Mouse (Mus musculus) gastrocnemius, adult 8-10 months (tissue): ENCODE measurements around the gene Stx5a. TPM values are rescaled to one million over a fixed set of nuclear protein-coding genes. Genes with fewer than 3 reads are reported as not detected.

Experiments
- DNase-seq, 2 experiments: peaks; one replicate each; pipeline ENCODE4 v3.0.0; 2022; ENCODE audit warnings: low spot score in 2 of 2
- total RNA-seq, 4 experiments: library from RNA; stranded (reverse); gene quantifications; 2 replicates each; pipeline ENCODE4 v1.2.4; 2022

Stx5a gene
- total RNA-seq, 4 experiments from 2014 or later, result 12.3 to 19.8 (median 14.9) TPM

- no peak for DNase-seq
Measured at GRCm38 (mm10) chr19:8740603-8741002, 610 bp upstream of the Stx5a start, which contains the start of gene 1700092M07Rik. Gene 1700092M07Rik (plus strand): TSS chr19:8740718.

- DNase-seq, result no peak
Measured at GRCm38 (mm10) chr19:8742176-8742575, 963 bp downstream of the Stx5a start.

GRCm38 (mm10) chr19:8745382-8745781, 4.2 kb downstream of the Stx5a start:
- no peak for DNase-seq

- DNase-seq, result no peak
Measured at GRCm38 (mm10) chr19:8747368-8747767, 6.2 kb downstream of the Stx5a start.

GRCm38 (mm10) chr19:8755652-8756051, 14.4 kb downstream of the Stx5a start:
- DNase-seq, result no peak

GRCm38 (mm10) chr19:8756635-8757387, 15.6 kb downstream of the Stx5a start, which contains the start of gene Nxf1:
Gene Nxf1 (plus strand): TSS chr19:8757073.
- DNase-seq, result peak; percentile 77 to 87

GRCm38 (mm10) chr19:8757471-8757998, 16.3 kb downstream of the Stx5a start:
- no peak for DNase-seq

GRCm38 (mm10) chr19:8758899-8759298, 17.7 kb downstream of the Stx5a start:
- no peak for DNase-seq

- DNase-seq, result no peak
Measured at GRCm38 (mm10) chr19:8760757-8761156, 19.5 kb downstream of the Stx5a start.

GRCm38 (mm10) chr19:8763276-8763675, 22.1 kb downstream of the Stx5a start:
- no peak for DNase-seq

GRCm38 (mm10) chr19:8765562-8765961, 24.3 kb downstream of the Stx5a start:
- no peak for DNase-seq

- DNase-seq, result peak; percentile 45 to 71
Measured at GRCm38 (mm10) chr19:8770567-8771270, 29.5 kb downstream of the Stx5a start, which contains the start of gene Tmem223. Gene Tmem223 (plus strand): TSS chr19:8770996.

GRCm38 (mm10) chr19:8772996-8773395, 31.8 kb downstream of the Stx5a start:
- no peak for DNase-seq

GRCm38 (mm10) chr19:8773409-8773808, 32.2 kb downstream of the Stx5a start:
- no peak for DNase-seq

GRCm38 (mm10) chr19:8774086-8774835, 33.0 kb downstream of the Stx5a start, which contains the start of gene Tmem179b:
Gene Tmem179b (minus strand): TSS chr19:8774467.
- DNase-seq, result peak; percentile 91 to 92

- peak in 1 of 2 experiments; percentile 15 for DNase-seq
Measured at GRCm38 (mm10) chr19:8774951-8775421, 33.8 kb downstream of the Stx5a start.

GRCm38 (mm10) chr19:8786008-8786781, 45.0 kb downstream of the Stx5a start, which contains the start of gene Taf6l:
Gene Taf6l (minus strand): TSS chr19:8786417.
- DNase-seq, result peak; percentile 84 to 91

- DNase-seq, result no peak
Measured at GRCm38 (mm10) chr19:8788521-8788920, 47.3 kb downstream of the Stx5a start.

- DNase-seq, result no peak
Measured at GRCm38 (mm10) chr19:8789171-8789570, 48.0 kb downstream of the Stx5a start.

- DNase-seq, result no peak
Measured at GRCm38 (mm10) chr19:8790171-8790570, 49.0 kb downstream of the Stx5a start.
